Mouse (Mus musculus): Measurements from ENCODE around the gene Nhsl1.

GRCm38 (mm10) chr10:18526851-18527675 is 208.3 kb downstream of the Nhsl1 start:
- TF ChIP-seq POLR2A (IDR thresholded peaks at IDR 0.05; ENCODE audit: extremely low read depth, insufficient read depth, low read length) (no peak), CTCF (IDR thresholded peaks at IDR 0.05; ENCODE audit: extremely low read depth, insufficient read depth, low read length) (no peak)

Measured in cortical plate, adult 2 months (tissue).